Mouse (Mus musculus) thymus, postnatal 25 days (tissue): ENCODE measurements at regions not wholly inside any gene's neighbourhood (a gene's known extent, or its start where the extent isn't known, plus 50 kb on each side); places are given as distances from the start of the nearest gene placed in this dataset.

Experiments
- DNase-seq: peaks from one replicate; pipeline ENCODE4 v3.0.0; 2022

DNA sequence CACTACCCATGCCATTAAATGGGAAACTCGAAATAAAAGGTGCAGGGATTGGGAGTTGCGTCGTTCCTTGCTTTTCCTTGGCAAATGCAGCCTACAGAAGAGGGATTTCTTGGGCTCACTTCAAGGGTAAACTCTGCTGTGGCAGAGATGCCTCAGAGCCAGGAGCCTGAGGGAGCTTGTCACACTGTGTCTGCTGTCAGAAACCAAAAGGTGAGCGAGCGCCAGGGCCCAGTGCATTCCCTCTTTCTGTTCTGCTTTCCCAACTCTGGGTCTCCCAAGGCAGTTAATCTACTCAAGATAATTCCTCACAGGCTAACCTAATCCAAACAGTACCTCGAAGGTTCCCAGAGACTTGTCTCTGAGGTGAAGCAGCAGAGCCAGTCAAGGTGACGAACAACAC, 179.5 kb downstream of the Ttc8 start:
- DNase-seq: no peak

DNA sequence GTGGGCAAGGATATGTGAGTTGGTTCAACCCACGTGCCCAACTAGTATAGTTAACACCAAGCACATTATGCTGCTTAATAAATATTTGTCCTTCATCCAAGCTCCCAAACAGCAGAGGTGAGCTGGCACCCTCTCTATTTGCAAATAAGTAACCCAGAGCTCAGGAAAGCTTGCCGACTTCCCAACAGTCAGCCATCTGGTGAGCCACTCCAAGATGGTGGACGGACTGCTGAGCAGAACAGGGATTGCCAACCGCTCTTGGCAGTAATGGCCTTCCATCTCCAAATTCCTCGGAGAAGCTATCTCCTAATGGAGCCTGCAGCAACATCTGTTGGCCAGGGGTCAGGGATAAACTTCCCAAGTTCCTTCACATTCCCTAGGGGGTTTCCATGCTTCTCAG, 188.2 kb downstream of the Ttc8 start:
- DNase-seq: no peak

DNA sequence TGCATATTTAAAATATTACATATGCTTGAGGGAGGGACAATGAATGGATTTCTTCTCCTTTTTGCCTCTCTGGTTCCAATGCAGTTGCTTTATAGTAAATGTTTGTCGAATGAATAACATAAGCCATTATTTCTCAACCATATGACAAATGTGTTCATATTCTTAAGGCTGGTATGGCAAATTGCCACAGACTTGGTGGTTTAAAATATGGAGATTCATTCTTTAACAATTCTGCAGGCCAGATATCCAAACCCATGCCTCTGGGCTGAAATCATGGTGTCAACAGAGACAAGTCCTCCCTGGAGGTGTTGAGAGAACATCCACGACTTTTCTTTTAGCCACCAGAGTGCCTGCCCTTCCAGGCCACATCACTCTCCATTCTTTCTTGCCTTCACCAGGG, 193.4 kb downstream of the Ttc8 start:
- no peak for DNase-seq

DNA sequence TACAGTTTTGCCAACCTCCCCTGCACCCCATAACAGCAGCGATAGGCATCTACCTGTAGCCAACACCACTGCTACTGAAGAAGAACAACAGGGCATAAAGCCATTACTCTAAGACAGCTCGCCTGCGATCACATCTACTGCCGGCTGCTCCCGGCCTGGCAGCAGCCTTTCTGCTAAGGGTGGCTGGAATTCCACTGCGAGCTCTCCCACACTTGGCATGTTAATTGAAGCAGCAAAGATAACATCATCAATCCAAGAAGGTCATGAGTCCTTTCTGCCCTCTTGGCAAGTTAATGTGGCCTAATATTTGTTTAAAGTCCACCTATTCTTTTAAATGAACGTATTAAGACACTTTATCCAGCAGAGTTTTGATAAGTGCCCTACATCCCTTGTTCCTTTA, 196.1 kb downstream of the Ttc8 start:
- no peak for DNase-seq

DNA sequence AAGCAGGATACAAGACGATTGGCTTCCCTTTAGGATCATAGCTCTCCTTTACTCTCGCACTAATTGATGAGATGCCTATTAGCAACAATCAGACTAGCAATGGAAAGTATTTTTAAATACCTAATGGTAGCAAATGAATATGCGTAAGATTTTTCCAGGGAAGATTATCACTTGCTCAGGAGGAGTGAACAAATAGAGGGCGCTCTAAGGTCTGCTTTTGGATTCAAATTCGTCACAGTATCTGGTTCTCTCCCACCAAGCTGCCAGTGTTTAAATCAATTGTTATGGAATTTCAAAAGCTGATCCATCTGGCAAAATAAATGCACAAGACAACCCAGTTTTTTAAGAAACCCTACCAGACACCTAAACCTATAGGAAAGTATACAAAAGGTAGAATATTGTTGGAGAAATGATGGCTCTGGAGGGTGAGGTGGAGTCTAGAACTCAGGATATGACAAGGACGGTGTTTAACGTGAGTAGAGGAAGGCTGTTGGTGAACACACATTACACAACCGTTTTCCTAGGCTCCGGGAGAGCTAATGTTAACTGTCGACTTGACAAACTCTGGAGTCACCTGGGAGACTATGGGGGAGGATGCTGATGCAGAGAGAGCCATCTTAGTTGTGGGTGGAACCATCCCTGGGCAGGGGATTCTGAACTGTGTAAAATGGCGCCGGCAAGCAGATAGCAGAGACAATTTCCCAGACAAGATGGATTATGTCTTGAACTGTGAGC, 198.2 kb downstream of the Ttc8 start:
- no peak for DNase-seq

DNA sequence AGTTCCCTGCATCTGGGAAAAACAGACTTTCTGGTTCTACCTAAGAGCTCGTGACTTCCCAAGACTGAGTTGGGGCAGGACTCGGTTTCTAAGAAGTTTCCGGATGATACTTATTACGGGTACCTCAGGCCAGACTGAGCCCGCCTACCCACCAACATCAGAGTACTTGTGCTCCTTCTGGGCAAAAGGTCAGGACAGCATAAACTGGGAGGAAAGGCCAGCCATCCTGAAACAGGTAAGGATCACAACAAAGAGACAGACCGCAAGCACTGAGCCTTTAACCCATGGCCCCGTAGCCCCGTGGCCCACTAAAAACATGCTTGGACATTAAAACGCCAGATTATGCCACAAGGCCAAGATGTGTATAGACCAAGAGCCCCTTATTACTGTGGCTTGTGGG, 199.6 kb downstream of the Ttc8 start:
- DNase-seq: no peak

DNA sequence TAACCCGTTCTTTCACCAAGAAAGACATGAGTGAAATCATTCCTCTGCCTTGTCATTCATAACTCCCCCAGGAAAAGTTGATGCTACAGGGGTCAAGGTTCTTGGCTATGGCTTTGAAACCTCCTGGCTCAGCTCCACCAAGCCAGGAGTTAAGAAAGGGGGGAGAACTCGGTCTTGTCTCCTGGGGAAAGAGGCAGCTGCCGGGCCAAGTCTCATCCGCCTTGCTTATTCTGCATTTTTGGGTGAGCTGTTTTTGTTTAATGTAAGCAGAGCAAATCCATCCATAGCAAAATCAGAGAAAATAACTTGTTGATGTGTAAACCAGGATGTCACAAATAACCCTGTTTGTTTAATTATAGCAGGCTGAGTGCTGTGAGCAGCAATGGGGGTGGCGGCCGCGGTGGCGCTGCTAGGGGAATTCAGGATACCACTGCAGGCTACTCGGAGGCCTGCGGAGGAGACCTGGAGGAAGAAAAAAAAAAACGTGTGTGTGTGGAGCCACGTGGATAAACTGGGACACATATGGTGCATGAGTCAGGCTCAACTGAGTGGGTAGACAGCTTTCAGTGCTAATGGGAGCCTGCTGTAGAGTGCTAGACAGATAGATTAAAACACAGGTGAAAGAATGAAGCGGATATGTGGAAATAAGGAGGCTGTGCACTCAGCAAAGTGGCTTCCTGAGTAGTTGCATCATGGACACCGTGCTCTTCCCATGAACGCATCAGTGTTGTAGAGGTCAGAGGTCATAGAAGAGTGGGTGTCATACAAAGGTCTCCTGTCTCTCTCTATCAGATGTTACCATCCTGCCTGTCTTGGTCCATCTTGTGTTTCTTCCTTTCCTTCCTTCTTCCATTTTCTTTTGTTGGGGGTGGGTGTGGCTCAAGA, 203.5 kb downstream of the Ttc8 start:
- no peak for DNase-seq

DNA sequence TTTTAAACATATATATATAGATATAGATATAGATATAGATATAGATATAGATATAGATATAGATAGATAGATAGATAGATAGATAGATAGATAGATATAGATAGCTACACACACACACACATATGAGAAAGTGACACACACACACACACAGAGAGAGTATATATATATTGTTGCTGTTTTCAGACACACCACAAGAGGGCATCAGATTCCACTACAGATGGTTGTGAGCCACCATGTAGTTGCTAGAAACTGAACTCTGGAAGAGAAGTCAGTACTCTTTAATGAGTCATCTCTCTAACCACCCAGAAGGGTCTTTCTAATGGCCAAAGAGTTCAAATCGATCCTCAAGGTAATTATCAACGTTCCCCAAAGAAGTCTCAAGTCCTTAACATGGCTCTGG, 205.8 kb downstream of the Ttc8 start:
- no peak for DNase-seq
